Mouse (Mus musculus) G1E (cell line): ENCODE measurements at regions not wholly inside any gene's neighbourhood (a gene's known extent, or its start where the extent isn't known, plus 50 kb on each side); places are given as distances from the start of the nearest gene placed in this dataset.

Experiments
- CTCF ChIP-seq: IDR thresholded peaks from 2 replicates; pipeline ENCODE4 v1.5.1; 2012; ENCODE audit warnings: low read depth, low read length, inconsistent platforms, mixed read lengths
- GATA1 ChIP-seq: IDR thresholded peaks from 2 replicates; pipeline ENCODE4 v1.6.1; 2012; ENCODE audit warnings: borderline replicate concordance, low read length, inconsistent platforms, mixed read lengths
- POLR2AphosphoS5 ChIP-seq: IDR thresholded peaks from 2 replicates; pipeline ENCODE4 v1.6.1; 2012; ENCODE audit warnings: low read depth, low read length, inconsistent platforms; ENCODE audit not compliant: insufficient replicate concordance

DNA sequence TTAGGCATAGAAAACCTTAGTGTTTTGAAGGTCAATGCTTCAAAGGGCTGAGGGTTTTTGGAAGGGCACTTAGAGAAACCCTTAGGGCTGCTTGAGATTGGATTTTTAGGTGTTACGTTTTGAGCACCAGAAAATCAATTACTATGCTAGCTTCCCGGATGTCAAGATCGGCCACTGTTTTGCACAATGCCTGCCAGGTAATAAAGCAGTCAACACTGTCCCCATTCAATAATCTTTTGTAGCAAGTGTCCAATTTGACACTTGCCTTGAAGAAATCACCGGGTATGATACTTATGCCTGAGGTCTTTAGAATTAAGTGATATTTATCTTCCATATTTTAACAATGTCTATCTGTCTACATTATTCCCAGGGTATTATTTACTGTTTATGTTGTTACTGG lies 403.0 kb upstream of the Sel1l start:
- no peak for TF ChIP-seq CTCF
- TF ChIP-seq GATA1 = no peak
- no peak for TF ChIP-seq POLR2AphosphoS5
